In genomic region chr12:117327086-117327485, GRCm38 (mm10) we compare ENCODE assay signal across 7 mouse cellular contexts.
DNase-seq lines count a peak whose midpoint lies in the region; ATAC-seq lines count a peak whose summit lies in the region.
"Not testable (repeated sequence)": the region's sequence is repeated elsewhere in the genome, so short reads cannot be mapped to it uniquely, and the experiment has no call there.

No protein-coding gene starts in this region.

- H3K4me3 ChIP-seq in forebrain, embryonic 11.5 days (ENCODE audit: low read depth, low read length); hindbrain, embryonic 12.5 days; kidney, embryonic 14.5 days (ENCODE audit: low read length); midbrain, embryonic 14.5 days (replicated peaks; ENCODE audit: low read depth, low read length); neural tube, embryonic 14.5 days (ENCODE audit: low read depth, low read length): not testable (repeated sequence)

- peak; percentile 56; the same call in 1 of the 2 replicates for ATAC-seq in forebrain, embryonic 11.5 days (replicated peaks; ENCODE audit: low FRiP score)
- peak; percentile 75 for ATAC-seq in frontal cortex, adult (ENCODE audit: low TSS enrichment)
- ATAC-seq in hindbrain, embryonic 12.5 days (ENCODE audit: low FRiP score): peak; percentile 67
- 0 out of 2 replicates have a peak, but pooled peaks have one; percentile 28 for ATAC-seq in kidney, embryonic 14.5 days (ENCODE audit: low FRiP score, low TSS enrichment)
- ATAC-seq in megakaryocyte, adult 5-6 weeks (ENCODE audit: poor library complexity, severe bottlenecking): peak; percentile 48; the same call in 1 of the 2 replicates
- peak; percentile 64; the same call in 1 of the 2 replicates for ATAC-seq in midbrain, embryonic 14.5 days (ENCODE audit: low FRiP score, low TSS enrichment)
- ATAC-seq in neural tube, embryonic 14.5 days (ENCODE audit: low read depth): peak; percentile 84

- not testable (repeated sequence) for DNase-seq in forebrain, embryonic 11.5 days (ENCODE audit: low spot score); midbrain, embryonic 14.5 days

- not testable (repeated sequence) for H3K9ac ChIP-seq in forebrain, embryonic 11.5 days (ENCODE audit: low read length); hindbrain, embryonic 12.5 days; kidney, embryonic 14.5 days (ENCODE audit: low read depth, low read length); midbrain, embryonic 14.5 days (replicated peaks; ENCODE audit: low read length); neural tube, embryonic 14.5 days (replicated peaks; ENCODE audit: low read depth, low read length)

- H3K27me3 ChIP-seq in forebrain, embryonic 11.5 days (ENCODE audit: control insufficient read depth, insufficient read depth, low read length); hindbrain, embryonic 12.5 days; kidney, embryonic 14.5 days (ENCODE audit: control insufficient read depth, insufficient read depth, low read length); midbrain, embryonic 14.5 days (ENCODE audit: control insufficient read depth, insufficient read depth, low read length); neural tube, embryonic 14.5 days (ENCODE audit: control insufficient read depth, insufficient read depth, low read length): not testable (repeated sequence)

- H3K4me1 ChIP-seq in forebrain, embryonic 11.5 days (replicated peaks; ENCODE audit: control insufficient read depth, insufficient read depth, low read length); hindbrain, embryonic 12.5 days; kidney, embryonic 14.5 days (ENCODE audit: control insufficient read depth, insufficient read depth, low read length); midbrain, embryonic 14.5 days (ENCODE audit: control insufficient read depth, insufficient read depth, low read length); neural tube, embryonic 14.5 days (ENCODE audit: control insufficient read depth, insufficient read depth, low read length): not testable (repeated sequence)

- not testable (repeated sequence) for H3K9me3 ChIP-seq in forebrain, embryonic 11.5 days (ENCODE audit: control insufficient read depth, low read length); hindbrain, embryonic 12.5 days (replicated peaks); kidney, embryonic 14.5 days (ENCODE audit: control insufficient read depth, low read length); midbrain, embryonic 14.5 days (ENCODE audit: control insufficient read depth, low read length); neural tube, embryonic 14.5 days (ENCODE audit: control insufficient read depth, low read length)

- H3K27ac ChIP-seq in forebrain, embryonic 11.5 days (ENCODE audit: low read depth, low read length); hindbrain, embryonic 12.5 days; kidney, embryonic 14.5 days (ENCODE audit: low read depth, low read length); midbrain, embryonic 14.5 days (replicated peaks; ENCODE audit: low read depth, low read length); neural tube, embryonic 14.5 days (ENCODE audit: low read depth, low read length): not testable (repeated sequence)

- H3K4me2 ChIP-seq in forebrain, embryonic 11.5 days (ENCODE audit: low read depth, low read length, severe bottlenecking); hindbrain, embryonic 12.5 days (replicated peaks); kidney, embryonic 14.5 days (replicated peaks; ENCODE audit: low read depth, low read length); midbrain, embryonic 14.5 days (ENCODE audit: low read length); neural tube, embryonic 14.5 days (ENCODE audit: low read depth, low read length): not testable (repeated sequence)

- H3K36me3 ChIP-seq in forebrain, embryonic 11.5 days (ENCODE audit: control insufficient read depth, insufficient read depth, low read length); hindbrain, embryonic 12.5 days; kidney, embryonic 14.5 days (ENCODE audit: control insufficient read depth, insufficient read depth, low read length); midbrain, embryonic 14.5 days (ENCODE audit: control insufficient read depth, insufficient read depth, low read length); neural tube, embryonic 14.5 days (ENCODE audit: control insufficient read depth, insufficient read depth, low read length): not testable (repeated sequence)

- WGBS in forebrain, embryonic 11.5 days: 59% methylated on average over 5 of the region's 5 CpGs
- WGBS in hindbrain, embryonic 12.5 days: 62% methylated on average over 5 of the region's 5 CpGs
- 71% methylated on average over 4 of the region's 5 CpGs for WGBS in kidney, embryonic 14.5 days
- WGBS in midbrain, embryonic 14.5 days: 44% methylated on average over 5 of the region's 5 CpGs
- 52% methylated on average over 5 of the region's 5 CpGs for WGBS in neural tube, embryonic 14.5 days

Comparison
In these comparisons a context has a peak if more than half of its experiments do, and no peak if none do; other contexts are left out.
1. ATAC-seq: peak in every context shown above with its lines; median percentile 84 in neural tube, embryonic 14.5 days; 75 in frontal cortex, adult; 67 in hindbrain, embryonic 12.5 days; 64 in midbrain, embryonic 14.5 days; 56 in forebrain, embryonic 11.5 days; 48 in megakaryocyte, adult 5-6 weeks; 28 in kidney, embryonic 14.5 days.